27 mouse cellular contexts compared by ENCODE assay signal in the genomic region with DNA sequence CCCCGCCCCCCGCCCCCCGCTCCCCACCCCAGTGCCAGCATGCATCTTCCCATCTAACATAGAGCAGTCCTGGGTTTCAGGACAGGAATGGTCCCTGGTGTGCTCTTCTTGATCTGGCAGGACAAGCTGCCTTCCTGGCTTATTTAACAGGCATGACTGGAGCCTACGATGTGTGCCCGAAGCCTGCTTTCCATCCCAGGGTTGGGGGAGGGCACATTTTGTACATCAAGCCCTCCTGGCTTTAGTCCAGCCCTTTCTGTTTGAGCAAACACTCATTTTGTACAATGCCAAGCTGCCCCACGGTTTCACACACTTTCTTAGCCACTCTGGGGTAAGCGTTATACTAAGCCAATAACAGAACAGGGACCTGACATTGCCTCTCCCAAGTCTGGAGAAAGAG. TPM values are rescaled to one million over a fixed set of nuclear protein-coding genes. Genes with fewer than 3 reads are reported as not detected.
DNase-seq lines count a peak whose midpoint lies in the region; ATAC-seq and TF ChIP-seq lines count a peak whose summit lies in the region.
"Had no signal": no experiment of that assay in that cellular context is flagged by ENCODE, and none has a peak within 500 bp of the region (broad histone marks: within the 10 kb centered on the region; RNA-seq: fewer than 3 reads in every experiment).

No protein-coding gene starts in this region.

- H3K4me3 ChIP-seq in forebrain, embryonic 14.5 days (ENCODE audit: low read depth, low read length), result no peak overlapping the region
- no peak overlapping the region for H3K4me3 ChIP-seq in forebrain, embryonic 16.5 days (replicated peaks; ENCODE audit: low read length)
- no peak overlapping the region for H3K4me3 ChIP-seq in midbrain, postnatal 0 days (ENCODE audit: low read depth, low read length)
- H3K4me3 ChIP-seq in midbrain, embryonic 10.5 days, result no peak overlapping the region
- H3K4me3 ChIP-seq: forebrain, embryonic 10.5 days; layer of hippocampus, adult 2 months; limb, embryonic 12.5 days; neural tube, embryonic 12.5 days had no signal

- WGBS in forebrain, embryonic 14.5 days, result 71% methylated on average over 7 of the region's 7 CpGs
- WGBS in forebrain, embryonic 16.5 days, result 61% methylated on average over 7 of the region's 7 CpGs
- 68% methylated on average over 7 of the region's 7 CpGs for WGBS in midbrain, postnatal 0 days
- 91% methylated on average over 7 of the region's 7 CpGs for WGBS in midbrain, embryonic 10.5 days

- intact Hi-C loops in left cerebral cortex, postnatal 4 days (cut with DNase I), result no loop called here
- intact Hi-C loops in left cerebral cortex, postnatal 10 days (cut with DNase I), result no loop called here

- H3K27ac ChIP-seq in forebrain, embryonic 14.5 days (ENCODE audit: low read depth, low read length), result 0 out of 2 replicates have a peak overlapping the region, but pooled peaks have one; percentile 30
- H3K27ac ChIP-seq in forebrain, embryonic 16.5 days (ENCODE audit: low read length), result no peak overlapping the region
- H3K27ac ChIP-seq in midbrain, postnatal 0 days (ENCODE audit: low read depth, low read length), result no peak overlapping the region
- H3K27ac ChIP-seq in midbrain, embryonic 10.5 days (replicated peaks), result no peak overlapping the region
- H3K27ac ChIP-seq: forebrain, embryonic 10.5 days; layer of hippocampus, adult 2 months; limb, embryonic 12.5 days; macrophage; neural tube, embryonic 12.5 days had no signal

- TF ChIP-seq CTCF in midbrain, postnatal 0 days (IDR thresholded peaks at IDR 0.05), result no peak

- H3K9me3 ChIP-seq in forebrain, embryonic 14.5 days (replicated peaks; ENCODE audit: control insufficient read depth, low read length), result no peaks in the 10 kb centered on the region
- no peaks in the 10 kb centered on the region for H3K9me3 ChIP-seq in forebrain, embryonic 16.5 days (ENCODE audit: control insufficient read depth, low read length)
- no peaks in the 10 kb centered on the region for H3K9me3 ChIP-seq in midbrain, postnatal 0 days (ENCODE audit: low read length)
- H3K9me3 ChIP-seq in midbrain, embryonic 10.5 days (replicated peaks), result no peaks in the 10 kb centered on the region
- H3K9me3 ChIP-seq: forebrain, embryonic 10.5 days; G1E; neural tube, embryonic 12.5 days had no signal

- H3K36me3 ChIP-seq in forebrain, embryonic 14.5 days (ENCODE audit: control insufficient read depth, insufficient read depth, low read length), result no peaks in the 10 kb centered on the region
- no peaks in the 10 kb centered on the region for H3K36me3 ChIP-seq in forebrain, embryonic 16.5 days (ENCODE audit: control insufficient read depth, insufficient read depth)
- no peaks in the 10 kb centered on the region for H3K36me3 ChIP-seq in midbrain, postnatal 0 days (ENCODE audit: insufficient read depth, low read length)
- no peaks in the 10 kb centered on the region for H3K36me3 ChIP-seq in midbrain, embryonic 10.5 days
- H3K36me3 ChIP-seq: forebrain, embryonic 10.5 days; G1E; limb, embryonic 12.5 days; neural tube, embryonic 12.5 days had no signal

- peak; percentile 56 for DNase-seq in forebrain, embryonic 14.5 days (ENCODE audit: low spot score)
- peak; percentile 81 for DNase-seq in left cerebral cortex, postnatal 4 days
- no peak for DNase-seq in left cerebral cortex, postnatal 10 days (ENCODE audit: extremely low spot score in 1 of 2, low spot score in 2 of 2)
- peak; percentile 84 for DNase-seq in midbrain, postnatal 0 days (ENCODE audit: low spot score)
- no peak for DNase-seq in midbrain, embryonic 10.5 days (ENCODE audit: low spot score)
- DNase-seq in layer of hippocampus, adult 11-12 months (ENCODE audit: low spot score), result no peak
- DNase-seq: adrenal gland, adult 2 months; B cell, adult 2 months; gastrocnemius, postnatal 10 days; heart, adult 11 months; kidney, adult 2 months; kidney, postnatal 10 days; liver, postnatal 0 days; thymus, postnatal 14 days had no signal

- H3K27me3 ChIP-seq in forebrain, embryonic 14.5 days (replicated peaks; ENCODE audit: control insufficient read depth, insufficient read depth, low read length), result no peaks in the 10 kb centered on the region
- H3K27me3 ChIP-seq in forebrain, embryonic 16.5 days (replicated peaks; ENCODE audit: control insufficient read depth, insufficient read depth, low read length), result no peaks in the 10 kb centered on the region
- H3K27me3 ChIP-seq in midbrain, postnatal 0 days (ENCODE audit: insufficient read depth, low read length), result no peaks in the 10 kb centered on the region
- H3K27me3 ChIP-seq in midbrain, embryonic 10.5 days (ENCODE audit: low read depth, poor library complexity, severe bottlenecking), result no peaks in the 10 kb centered on the region
- H3K27me3 ChIP-seq: limb, embryonic 12.5 days; neural tube, embryonic 12.5 days had no signal

- H3K9ac ChIP-seq in forebrain, embryonic 14.5 days (ENCODE audit: low read length), result no peak overlapping the region
- H3K9ac ChIP-seq in forebrain, embryonic 16.5 days (replicated peaks; ENCODE audit: low read depth, low read length), result no peak overlapping the region
- no peak overlapping the region for H3K9ac ChIP-seq in midbrain, postnatal 0 days (replicated peaks; ENCODE audit: low read length, poor library complexity, severe bottlenecking)
- H3K9ac ChIP-seq: limb, embryonic 12.5 days; liver, postnatal 0 days; neural tube, embryonic 12.5 days had no signal

- peaks cover 4% of the 10 kb centered on the region; the same call in 1 of the 2 replicates for H3K4me1 ChIP-seq in forebrain, embryonic 14.5 days (ENCODE audit: control insufficient read depth, insufficient read depth, low read length)
- peaks cover 7% of the 10 kb centered on the region for H3K4me1 ChIP-seq in forebrain, embryonic 16.5 days (replicated peaks; ENCODE audit: control insufficient read depth, insufficient read depth, low read length)
- H3K4me1 ChIP-seq in midbrain, postnatal 0 days (ENCODE audit: insufficient read depth, low read length), result no peaks in the 10 kb centered on the region
- no peaks in the 10 kb centered on the region for H3K4me1 ChIP-seq in midbrain, embryonic 10.5 days

- H3K4me2 ChIP-seq in forebrain, embryonic 14.5 days (ENCODE audit: low read length), result no peak overlapping the region
- no peak overlapping the region for H3K4me2 ChIP-seq in forebrain, embryonic 16.5 days (ENCODE audit: low read length)
- no peak overlapping the region for H3K4me2 ChIP-seq in midbrain, postnatal 0 days (ENCODE audit: low read depth, low read length, poor library complexity, severe bottlenecking)
- H3K4me2 ChIP-seq: heart, embryonic 11.5 days; limb, embryonic 12.5 days; liver, embryonic 11.5 days; neural tube, embryonic 12.5 days had no signal

- 0 out of 2 replicates have a peak, but pooled peaks have one; percentile 20 for ATAC-seq in forebrain, embryonic 14.5 days
- ATAC-seq in forebrain, embryonic 16.5 days, result no peak
- no peak for ATAC-seq in midbrain, postnatal 0 days (ENCODE audit: low FRiP score)
- ATAC-seq: liver, postnatal 0 days had no signal

RNA-seq across cellular contexts. Expression of a gene that starts 30.1 kb away (rescaled TPM):
- not detected in 2 replicates for polyA plus RNA-seq in forebrain, embryonic 14.5 days (2014; fragmentation: Nextera tagmentation; extraction: Ambion mirVana)
- polyA plus RNA-seq in forebrain, embryonic 16.5 days (2015; fragmentation: Nextera tagmentation; extraction: Ambion mirVana), result 0.16 and 0.30 TPM in 2 replicates
- total RNA-seq in left cerebral cortex, postnatal 4 days (2021), result not detected
- under 1 TPM in 1 of 2 experiments, not detected in 1; 0.62 TPM for total RNA-seq in left cerebral cortex, postnatal 10 days (2021)
- 1.7 TPM in 1 of 2 replicates, not detected in the other for total RNA-seq in midbrain, postnatal 0 days (2014; rRNA removed)
- 0.21 and 0.23 TPM in 2 replicates for polyA plus RNA-seq in midbrain, postnatal 0 days (2015; fragmentation: Nextera tagmentation; extraction: Ambion mirVana)
- 0.14 and 0.16 TPM in 2 replicates for polyA plus RNA-seq in midbrain, embryonic 10.5 days (2016; fragmentation: Nextera tagmentation; extraction: Ambion mirVana)
- total RNA-seq: adrenal gland, adult 2 months; adrenal gland, postnatal 4 days; CH12.LX; common myeloid progenitor, adult 5-6 weeks; hematopoietic stem cell, adult 5-6 weeks had no signal
- polyA plus RNA-seq: adrenal gland, adult 2 months; G1E; liver, postnatal 0 days; macrophage had no signal

RNA-seq across cellular contexts. Expression of a gene that starts 55.8 kb away (rescaled TPM):
- 3.6 and 4.9 TPM in 2 replicates for polyA plus RNA-seq in forebrain, embryonic 14.5 days (2014; fragmentation: Nextera tagmentation; extraction: Ambion mirVana)
- 5.5 TPM in 2 replicates for polyA plus RNA-seq in forebrain, embryonic 16.5 days (2015; fragmentation: Nextera tagmentation; extraction: Ambion mirVana)
- total RNA-seq in left cerebral cortex, postnatal 4 days (2021), result 10 to 100 TPM; 25.4 to 27.1 TPM
- total RNA-seq in left cerebral cortex, postnatal 10 days (2021), result 10 to 100 TPM; 38.3 to 39.4 TPM
- 17.1 and 18.8 TPM in 2 replicates for total RNA-seq in midbrain, postnatal 0 days (2014; rRNA removed)
- 3.1 and 3.6 TPM in 2 replicates for polyA plus RNA-seq in midbrain, postnatal 0 days (2015; fragmentation: Nextera tagmentation; extraction: Ambion mirVana)
- 4.0 and 4.5 TPM in 2 replicates for polyA plus RNA-seq in midbrain, embryonic 10.5 days (2016; fragmentation: Nextera tagmentation; extraction: Ambion mirVana)

Comparison
In these comparisons a context has a peak if more than half of its experiments do, and no peak if none do; other contexts are left out.
1. DNase-seq: peak in forebrain, embryonic 14.5 days (single experiment), left cerebral cortex, postnatal 4 days (single experiment) and midbrain, postnatal 0 days (single experiment); none in left cerebral cortex, postnatal 10 days (0 of 2), midbrain, embryonic 10.5 days (single experiment) and layer of hippocampus, adult 11-12 months (single experiment).